Mouse (Mus musculus): Measurements from ENCODE around the gene Pi4k2a.

DNA sequence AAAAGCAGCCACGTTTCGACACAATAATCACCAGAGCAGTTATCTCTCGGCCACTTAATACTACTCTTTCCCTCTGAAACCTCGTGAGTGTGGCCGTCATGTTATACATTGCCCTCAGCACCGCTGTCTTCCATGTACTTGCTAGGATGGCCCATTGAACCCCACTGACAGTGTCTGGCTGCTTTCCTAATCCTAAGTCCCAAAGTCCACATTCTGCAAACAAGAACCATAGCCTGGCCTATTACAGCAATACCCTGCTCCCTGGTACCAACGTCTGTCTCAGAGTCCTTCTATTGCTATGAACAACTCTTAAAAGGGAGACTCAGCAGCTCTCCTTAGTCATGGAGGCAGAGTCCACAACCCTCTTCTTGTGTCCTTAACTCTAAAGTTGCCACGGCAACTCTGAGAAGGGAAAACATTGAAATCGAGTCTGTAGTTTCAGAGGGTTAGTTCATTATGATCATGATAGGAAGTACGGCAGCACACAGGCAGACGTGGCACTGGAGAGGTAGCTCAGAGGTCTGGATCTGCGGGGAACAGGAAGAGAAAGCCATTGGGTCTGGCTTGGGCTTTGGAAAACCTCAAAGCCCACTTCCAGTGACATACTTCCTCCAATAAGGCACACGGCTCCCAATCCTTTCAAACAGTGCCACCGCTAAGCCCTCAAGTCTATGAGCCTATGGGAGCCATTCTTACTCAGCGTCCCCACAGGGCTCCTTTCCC, 18.2 kb upstream of the Pi4k2a start:
- TF ChIP-seq POLR2A (IDR thresholded peaks at IDR 0.05; ENCODE audit: borderline replicate concordance, low read depth, low read length) (no peak), CTCF (IDR thresholded peaks at IDR 0.05; ENCODE audit: low read depth, low read length) (no peak)

Measured in bone marrow macrophage, adult 2 months (primary cell).